Mouse (Mus musculus) CD8-positive naive resting alpha-beta T cell, adult 57 days (primary cell): ENCODE results near the gene Morf4l2. TPM values are rescaled to one million over a fixed set of nuclear protein-coding genes. Genes with fewer than 3 reads are reported as not detected.

Source experiments
- total RNA-seq: library from RNA; stranded (reverse); gene quantifications from one replicate; pipeline ENCODE4 v1.2.4, GENCODE M21; 2023

Morf4l2 gene
- 147 TPM for total RNA-seq

GRCm38 (mm10) chrX:136743459-136743858, at the start of gene Morf4l2:
Morf4l2 (minus strand) TSS chrX:136743690.

GRCm38 (mm10) chrX:136780041-136780440, 36.6 kb upstream of the Morf4l2 start, which contains the start of gene Glra4:
Glra4 (minus strand) TSS chrX:136780141.

GRCm38 (mm10) chrX:136707446-136708167, 35.9 kb downstream of the Morf4l2 start, which contains the start of gene Tceal1:
Tceal1 (plus strand) TSS chrX:136707982.

Other genes starting within 250 kb of the Morf4l2 start
- not detected for gene Kir3dl1, start 225.7 kb downstream of the Morf4l2 start, total RNA-seq
- gene Kir3dl2, start 199.6 kb downstream of the Morf4l2 start, total RNA-seq, result not detected
- gene Tceal3, start 152.8 kb downstream of the Morf4l2 start, total RNA-seq, result not detected
- 0.24 TPM for gene Tceal1, start 35.7 kb downstream of the Morf4l2 start, total RNA-seq
- gene Glra4, start 36.5 kb upstream of the Morf4l2 start, total RNA-seq, result not detected
- gene Plp1, start 79.0 kb upstream of the Morf4l2 start, total RNA-seq, result 4.7 TPM
- not detected for gene Rab9b, start 125.1 kb upstream of the Morf4l2 start, total RNA-seq
- not detected for gene H2bfm, start 183.6 kb upstream of the Morf4l2 start, total RNA-seq
- gene Tmsb15b2, start 231.8 kb upstream of the Morf4l2 start, total RNA-seq, result 33.4 TPM
- gene Tmsb15l, start 233.2 kb upstream of the Morf4l2 start, total RNA-seq, result not detected
- 9.3 TPM for gene Tmsb15b1, start 233.2 kb upstream of the Morf4l2 start, total RNA-seq
- gene Zcchc18, start 249.5 kb upstream of the Morf4l2 start, total RNA-seq, result 4.9 TPM